Mouse (Mus musculus) c-Kit-positive CD71-negative TER-119-negative erythroid progenitor cells, embryonic 14.5 days (primary cell): ENCODE data around the gene Chit1.

Source experiments
- DNase-seq: peaks from one replicate; pipeline ENCODE4 v3.0.0-alpha.2; 2013; ENCODE audit warnings: low read depth

The Chit1 gene

GRCm38 (mm10) chr1:134110979-134111378, at the start of gene Chit1:
Gene Chit1 (plus strand): TSS chr1:134111242.
- no peak for DNase-seq

GRCm38 (mm10) chr1:134061915-134062314, 49.1 kb upstream of the Chit1 start:
- DNase-seq, result no peak

GRCm38 (mm10) chr1:134062411-134063085, 48.5 kb upstream of the Chit1 start:
- DNase-seq, result no peak

- no peak for DNase-seq
Measured at GRCm38 (mm10) chr1:134063086-134063772, 47.8 kb upstream of the Chit1 start.

- DNase-seq, result no peak
Measured at GRCm38 (mm10) chr1:134063773-134064125, 47.3 kb upstream of the Chit1 start.

- DNase-seq, result no peak
Measured at GRCm38 (mm10) chr1:134064296-134064831, 46.7 kb upstream of the Chit1 start.

GRCm38 (mm10) chr1:134065241-134065809, 45.7 kb upstream of the Chit1 start:
- DNase-seq, result no peak

GRCm38 (mm10) chr1:134066554-134066953, 44.5 kb upstream of the Chit1 start:
- no peak for DNase-seq

- peak; percentile 54 for DNase-seq
Measured at GRCm38 (mm10) chr1:134067143-134067619, 43.9 kb upstream of the Chit1 start.

GRCm38 (mm10) chr1:134070099-134070669, 40.9 kb upstream of the Chit1 start:
- DNase-seq, result no peak

DNA sequence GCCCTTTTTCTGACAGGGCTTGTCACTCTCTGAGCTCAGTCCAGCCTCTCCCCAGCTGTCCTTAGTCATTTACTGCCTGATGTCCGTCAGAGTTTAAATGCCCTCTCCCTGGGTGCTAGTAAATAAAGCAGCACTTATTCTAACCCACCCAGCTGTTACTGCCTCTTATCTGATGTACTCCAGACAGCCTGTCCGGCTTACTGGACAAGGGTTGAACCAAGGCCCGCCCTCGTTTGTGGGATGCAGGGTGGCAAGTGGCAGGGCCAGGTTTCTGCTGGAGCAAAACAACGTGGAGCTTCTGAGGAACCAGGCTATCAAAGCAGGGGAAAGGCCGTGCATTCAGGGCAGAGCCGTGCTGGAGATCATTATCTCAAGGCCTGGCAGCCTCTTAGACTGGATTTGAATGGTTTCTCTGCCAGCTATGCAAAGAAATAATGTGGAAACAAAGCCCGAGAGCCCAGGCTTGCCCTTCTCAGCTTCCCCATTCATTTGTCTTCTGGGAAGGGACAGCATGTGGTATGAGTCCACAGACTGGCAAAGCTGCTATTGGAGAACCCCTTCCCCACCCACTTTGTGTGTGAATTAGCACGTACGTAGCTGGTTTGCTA, 39.5 kb upstream of the Chit1 start:
- DNase-seq, result no peak

DNA sequence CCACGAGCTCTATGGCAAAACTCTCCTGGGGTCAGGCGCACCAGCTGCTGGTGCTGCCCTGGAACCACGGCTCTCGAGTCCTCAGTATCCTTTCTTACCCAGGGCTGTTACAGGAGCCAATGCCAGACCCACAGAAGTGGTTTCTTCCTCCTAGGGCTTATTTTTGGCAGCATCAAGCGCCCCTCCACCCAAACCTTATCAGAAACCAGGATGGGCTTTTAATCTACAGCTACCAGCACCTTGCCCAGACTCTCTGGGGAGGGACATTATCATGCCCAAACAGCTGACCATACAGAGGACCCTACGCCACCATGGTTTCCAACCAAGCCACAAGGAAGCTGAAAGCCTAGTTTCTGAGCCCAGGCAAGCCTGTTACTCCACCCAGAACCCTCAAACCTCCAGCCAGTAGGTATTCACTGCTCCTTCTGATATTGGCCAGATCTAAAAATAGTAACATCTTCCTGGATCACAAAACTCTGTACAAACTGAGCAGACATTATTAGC, 37.9 kb upstream of the Chit1 start:
- DNase-seq, result no peak

GRCm38 (mm10) chr1:134073658-134074057, 37.4 kb upstream of the Chit1 start:
- DNase-seq, result no peak

DNA sequence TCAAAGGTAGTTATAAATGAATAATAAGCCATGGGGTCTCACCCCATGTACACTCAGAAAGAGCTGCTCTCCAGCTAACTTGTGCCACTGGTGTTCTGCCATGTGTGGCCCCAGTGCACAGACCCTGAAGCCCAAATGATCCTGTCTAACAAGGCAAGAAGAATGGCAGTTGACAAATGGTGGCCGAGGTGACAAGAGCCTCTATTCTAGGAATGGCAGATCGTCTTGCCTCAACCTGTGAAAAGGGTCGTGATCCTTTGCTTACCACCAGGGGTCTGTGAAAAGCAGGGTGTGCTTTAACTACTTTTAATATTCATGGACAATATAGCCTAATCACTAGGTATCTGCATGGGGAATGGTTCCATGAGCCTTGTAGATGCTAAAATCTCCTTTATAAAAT, 36.9 kb upstream of the Chit1 start:
- no peak for DNase-seq

GRCm38 (mm10) chr1:134074606-134075005, 36.4 kb upstream of the Chit1 start:
- DNase-seq, result no peak

DNA sequence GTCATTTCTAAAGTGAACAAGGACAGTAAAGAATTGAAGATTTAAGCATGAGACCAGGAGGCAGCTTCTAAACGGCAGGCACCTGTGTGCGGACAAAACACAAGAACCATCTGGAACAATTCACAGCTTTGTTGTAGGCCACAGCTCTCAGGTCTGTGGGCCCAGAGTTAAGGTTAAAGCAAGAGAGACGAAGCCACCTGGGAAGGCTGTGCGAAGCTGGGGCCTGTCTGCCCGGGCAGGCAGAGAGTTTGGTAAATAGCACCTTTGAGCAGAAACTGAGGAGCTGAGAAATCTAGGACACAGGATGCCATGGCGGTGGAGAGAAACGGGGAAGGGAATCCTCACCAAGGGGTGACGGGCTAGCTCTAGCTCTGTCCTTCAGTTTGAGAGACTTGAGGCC, 35.5 kb upstream of the Chit1 start:
- no peak for DNase-seq

GRCm38 (mm10) chr1:134076789-134077188, 34.3 kb upstream of the Chit1 start:
- no peak for DNase-seq

- no peak for DNase-seq
Measured at GRCm38 (mm10) chr1:134077389-134078060, 33.5 kb upstream of the Chit1 start.

DNA sequence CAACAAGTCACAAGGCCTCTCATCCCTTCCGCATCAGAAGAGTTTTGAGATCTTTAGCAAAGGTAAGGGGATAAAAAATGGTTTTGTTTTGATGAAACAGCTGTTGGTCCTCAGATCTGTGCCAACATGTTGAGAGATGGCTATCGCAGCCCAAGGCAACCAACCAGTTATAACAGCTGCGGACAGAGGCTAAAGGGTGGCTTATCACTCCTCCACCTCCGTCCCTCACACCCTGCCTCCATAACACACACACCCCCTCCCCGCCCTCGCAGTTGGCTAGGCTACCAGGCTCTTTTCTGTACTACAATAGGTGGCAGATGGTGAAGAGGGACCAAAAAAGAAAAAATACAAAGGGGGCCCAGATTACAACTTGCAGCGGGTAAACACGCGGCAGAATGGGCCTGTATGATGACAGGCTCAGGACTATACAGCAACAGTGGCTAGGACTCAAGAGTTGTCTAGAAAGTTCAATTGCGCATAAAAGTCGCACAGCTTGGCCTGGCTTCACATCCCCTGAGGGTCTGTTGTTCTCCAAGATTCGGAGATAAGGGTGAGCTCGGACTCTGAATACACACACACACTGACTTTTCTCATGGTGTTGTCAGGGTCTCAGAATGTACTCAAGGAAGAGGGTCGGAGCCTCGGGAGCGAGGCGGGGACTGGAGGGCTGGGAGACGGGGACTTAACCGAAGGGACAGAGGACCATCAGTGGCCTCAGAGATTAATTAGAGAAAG, 32.8 kb upstream of the Chit1 start:
- DNase-seq, result no peak

DNA sequence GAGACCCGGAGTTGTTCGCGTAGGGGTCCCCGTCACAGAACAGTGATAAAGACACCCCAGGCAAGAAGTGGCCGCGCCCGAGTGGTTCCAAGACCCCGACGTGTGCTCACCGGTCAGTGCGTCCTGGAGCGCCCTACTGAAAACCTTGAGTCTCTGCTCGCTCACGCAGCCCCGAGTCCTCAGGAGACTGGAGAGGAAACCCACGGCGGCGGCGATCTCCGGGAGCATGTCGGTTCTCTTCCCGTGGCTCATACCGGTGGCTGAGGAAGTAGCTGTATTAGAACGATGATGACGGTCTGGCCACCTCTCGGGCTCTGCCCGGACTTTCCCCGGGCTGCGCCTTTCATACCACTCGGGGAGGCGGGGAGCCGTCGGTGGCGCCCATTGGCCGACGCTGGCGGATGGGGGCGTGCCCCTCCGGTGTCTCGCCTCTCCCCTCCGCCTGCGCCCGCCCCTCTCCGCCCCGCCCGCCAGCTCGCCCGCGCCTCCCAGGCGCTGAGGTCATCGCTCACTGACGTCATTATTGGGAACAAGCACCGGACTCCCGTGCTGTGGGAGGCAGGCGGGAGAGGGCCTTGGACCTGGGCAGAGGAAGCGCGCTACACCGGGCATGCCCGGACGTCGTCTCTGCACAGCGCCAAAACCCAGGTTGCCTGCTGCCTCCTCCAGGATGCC, 32.1 kb upstream of the Chit1 start, which contains the start of gene Btg2:
Btg2 (minus strand) TSS at position 319 of the 675 bp plus-strand sequence.
- DNase-seq, result peak; percentile 86
